Mouse (Mus musculus) intestine, postnatal 0 days (tissue): ENCODE results near the gene Cdca7l. TPM values are rescaled to one million over a fixed set of nuclear protein-coding genes. Genes with fewer than 3 reads are reported as not detected.
"Not testable (repeated sequence)": the region's sequence is repeated elsewhere in the genome, so short reads cannot be mapped to it uniquely, and the experiment has no call there.

Source experiments
- ATAC-seq: fragments of 200-750 bp; cut with Nextera tagmentation; 2 replicates; pipeline ENCODE4 v1.8.0; 2017; ENCODE audit warnings: mild to moderate bottlenecking, moderate TSS enrichment, moderate library complexity
- H3K27ac ChIP-seq: fragments of 300-500 bp; sonication (generic); 2 replicates; pipeline ENCODE4 v1.5.1; 2014; ENCODE audit warnings: mild to moderate bottlenecking, low read depth, low read length, moderate library complexity
- H3K27me3 ChIP-seq: fragments of 300-500 bp; sonication (generic); replicated peaks from 2 replicates; pipeline ENCODE4 v1.6.1; 2014; ENCODE audit warnings: low read length, mixed read lengths; ENCODE audit not compliant: control insufficient read depth, insufficient read depth
- H3K36me3 ChIP-seq: fragments of 300-500 bp; sonication (generic); 2 replicates; pipeline ENCODE4 v1.6.1; 2014; ENCODE audit warnings: mild to moderate bottlenecking, moderate library complexity; ENCODE audit not compliant: control insufficient read depth, insufficient read depth
- H3K4me1 ChIP-seq: fragments of 300-500 bp; sonication (generic); replicated peaks from 2 replicates; pipeline ENCODE4 v1.6.1; 2014; ENCODE audit warnings: antibody characterized with exemption, low read length, mixed read lengths; ENCODE audit not compliant: control insufficient read depth, insufficient read depth
- H3K4me2 ChIP-seq: fragments of 300-500 bp; sonication (generic); replicated peaks from 2 replicates; pipeline ENCODE4 v1.6.1; 2014; ENCODE audit warnings: low read depth, mild to moderate bottlenecking, moderate library complexity
- H3K4me3 ChIP-seq: fragments of 300-500 bp; sonication (generic); 2 replicates; pipeline ENCODE4 v1.5.1; 2014; ENCODE audit warnings: low read depth, low read length
- H3K9ac ChIP-seq: fragments of 300-500 bp; sonication (generic); 2 replicates; pipeline ENCODE4 v1.6.1; 2014; ENCODE audit warnings: mild to moderate bottlenecking, low read depth, low read length
- H3K9me3 ChIP-seq: fragments of 300-500 bp; sonication (generic); 2 replicates; pipeline ENCODE4 v1.6.1; 2016; ENCODE audit warnings: mixed run types; ENCODE audit not compliant: control insufficient read depth
- CTCF ChIP-seq: sonication (generic); IDR thresholded peaks from 2 replicates; pipeline ENCODE4 v1.5.1; 2016; ENCODE audit warnings: low read depth, mild to moderate bottlenecking, control low read depth, antibody characterized with exemption, moderate library complexity
- WGBS: fragments of 180-500 bp; shearing (Covaris S2); extraction: QIAGEN DNeasy Blood & Tissue Kit; methylation state at CpG from one replicate; pipeline ENCODE4 v1.1.7; 2014; 5-methylcytosine and 5-hydroxymethylcytosine counted together
- polyA plus RNA-seq: library from polyadenylated mRNA; unstranded; fragments of >200 nt; fragmentation: Nextera tagmentation; extraction: Ambion mirVana; gene quantifications from 2 replicates; pipeline ENCODE4 v1.2.1, GENCODE M21; 2015

Gene Cdca7l
- polyA plus RNA-seq: 8.1 and 8.2 TPM in 2 replicates

DNA sequence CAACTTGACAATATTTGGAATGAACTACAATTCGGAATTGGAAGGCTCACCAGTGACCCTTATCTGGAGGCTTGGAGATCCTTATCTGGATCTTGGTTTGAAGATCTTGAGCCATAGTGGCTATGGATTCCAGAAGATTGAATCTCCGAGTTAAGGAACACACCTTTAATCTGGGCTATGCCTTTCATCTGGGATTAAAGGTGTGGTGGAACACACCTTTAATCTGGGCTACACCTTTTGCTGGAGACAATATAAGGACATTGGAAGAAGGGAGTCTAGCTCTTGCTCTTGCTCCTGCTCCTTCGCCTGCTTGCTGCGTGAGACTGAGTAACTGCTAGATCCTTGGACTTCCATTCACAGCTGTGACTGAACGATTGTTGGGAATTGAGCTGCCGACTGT, at the start of gene Cdca7l:
Cdca7l (plus strand) TSS at position 301 of the 400 bp plus-strand sequence.
- H3K27ac ChIP-seq, H3K27me3 ChIP-seq, ATAC-seq, H3K9ac ChIP-seq, H3K36me3 ChIP-seq, H3K4me2 ChIP-seq, H3K9me3 ChIP-seq, H3K4me3 ChIP-seq, H3K4me1 ChIP-seq: not testable (repeated sequence)
- WGBS: no CpG with 5 or more reads among the region's 6 CpGs

DNA sequence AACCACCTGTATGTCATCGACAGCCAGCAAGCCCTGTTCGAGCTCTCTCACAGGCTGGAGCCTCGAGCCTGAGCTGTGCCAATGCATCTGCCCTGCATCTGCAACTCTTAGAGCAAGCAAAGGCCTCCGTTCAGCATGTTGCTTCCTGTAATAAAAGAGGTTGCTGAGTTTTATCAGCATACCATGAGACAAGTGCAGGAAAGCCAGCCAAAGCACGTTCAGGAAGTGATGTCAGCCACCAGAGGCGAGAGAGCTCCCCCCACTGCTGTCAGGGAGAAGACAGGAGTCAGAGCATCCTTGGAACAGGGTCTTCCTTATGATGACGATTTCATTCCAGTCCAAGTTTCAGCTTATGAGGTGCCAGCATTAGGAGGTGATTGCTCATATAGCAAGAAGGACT, 48.1 kb upstream of the Cdca7l start:
- ATAC-seq: no peak
- Histone ChIP-seq H3K27ac (no peak overlapping the region), H3K9ac (no peak overlapping the region), H3K4me1 (no peaks in the 10 kb centered on the region), H3K36me3 (no peaks in the 10 kb centered on the region), H3K4me2 (no peak overlapping the region), H3K27me3 (no peaks in the 10 kb centered on the region), H3K9me3 (no peaks in the 10 kb centered on the region), H3K4me3 (no peak overlapping the region)
- 48% methylated on average over 7 of the region's 7 CpGs for WGBS
- peak; percentile 35 for TF ChIP-seq CTCF

DNA sequence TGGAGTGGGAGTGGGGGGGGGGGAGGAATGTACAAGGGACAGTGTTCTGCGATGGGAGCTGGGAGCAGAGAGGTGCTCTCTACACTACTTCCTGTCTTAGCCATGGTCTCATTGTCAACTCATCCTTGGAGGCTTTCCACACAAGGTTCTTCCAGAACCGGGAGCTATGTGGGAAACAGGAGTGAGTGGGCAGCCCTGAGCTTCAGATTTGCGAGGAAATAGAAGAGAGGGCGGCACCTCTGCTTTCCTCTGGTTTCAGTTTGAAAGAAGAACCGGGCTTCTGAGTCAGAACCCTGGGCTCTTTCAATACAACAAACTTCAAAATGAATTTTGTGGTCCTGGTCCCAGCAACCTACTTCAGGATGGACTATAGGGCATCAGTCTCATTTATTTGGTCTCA, 43.7 kb upstream of the Cdca7l start:
- Histone ChIP-seq H3K9me3 (no peaks in the 10 kb centered on the region), H3K36me3 (no peaks in the 10 kb centered on the region), H3K4me2 (no peak overlapping the region), H3K9ac (no peak overlapping the region), H3K4me1 (no peaks in the 10 kb centered on the region), H3K4me3 (no peak overlapping the region), H3K27me3 (no peaks in the 10 kb centered on the region), H3K27ac (no peak overlapping the region)
- TF ChIP-seq CTCF: no peak
- WGBS: 79% methylated on average over 5 of the region's 5 CpGs
- no peak for ATAC-seq

DNA sequence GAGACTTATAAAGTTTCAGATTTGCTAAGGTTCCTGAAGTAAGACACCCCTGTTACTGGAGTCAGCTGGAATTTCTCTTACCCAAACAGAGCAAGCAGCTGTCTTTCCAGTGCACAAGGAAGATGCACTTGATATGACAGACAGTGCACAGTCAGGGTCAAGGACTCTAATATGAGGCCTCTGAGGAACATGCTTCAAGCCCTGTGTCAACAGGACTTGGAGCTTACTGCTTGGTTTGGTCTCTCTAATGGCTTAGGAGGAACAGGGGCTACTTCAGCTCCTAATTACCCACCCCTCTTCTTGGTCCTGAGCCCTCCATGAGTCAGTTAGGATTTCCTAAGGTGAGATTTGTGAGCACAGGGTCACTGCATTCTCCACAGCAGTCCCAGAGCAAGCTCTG, 43.2 kb upstream of the Cdca7l start:
- no peaks in the 10 kb centered on the region for H3K9me3 ChIP-seq
- H3K27me3 ChIP-seq: no peaks in the 10 kb centered on the region
- no peak for ATAC-seq
- no peak overlapping the region for H3K27ac ChIP-seq
- H3K4me2 ChIP-seq: no peak overlapping the region
- TF ChIP-seq CTCF: no peak
- H3K36me3 ChIP-seq: no peaks in the 10 kb centered on the region
- no peak overlapping the region for H3K4me3 ChIP-seq
- no peak overlapping the region for H3K9ac ChIP-seq
- H3K4me1 ChIP-seq: no peaks in the 10 kb centered on the region

DNA sequence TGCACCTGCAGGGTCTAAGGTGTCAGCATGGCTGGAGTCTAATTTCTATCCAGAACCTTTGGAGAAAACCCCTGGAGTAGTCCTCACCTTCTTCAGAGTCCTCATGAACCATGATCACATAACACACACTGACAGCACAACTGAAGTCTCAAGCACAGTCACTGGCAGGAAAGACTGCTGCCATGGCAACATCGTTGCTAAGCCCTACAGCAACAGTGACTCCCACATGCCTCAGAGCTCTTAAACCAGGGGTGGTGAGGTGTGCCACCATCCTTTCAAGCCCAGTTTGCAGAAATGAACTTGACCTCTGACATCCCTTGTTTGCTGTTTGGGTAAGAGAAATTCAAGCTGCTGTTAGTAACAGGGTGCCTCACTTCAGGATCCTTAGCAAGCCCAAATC, 42.4 kb upstream of the Cdca7l start:
- H3K36me3 ChIP-seq: no peaks in the 10 kb centered on the region
- H3K27ac ChIP-seq: no peak overlapping the region
- no peak for ATAC-seq
- no peaks in the 10 kb centered on the region for H3K4me1 ChIP-seq
- H3K9ac ChIP-seq: no peak overlapping the region
- no peaks in the 10 kb centered on the region for H3K27me3 ChIP-seq
- 46% methylated on average over 1 of the region's 1 CpGs for WGBS
- no peak overlapping the region for H3K4me2 ChIP-seq
- TF ChIP-seq CTCF: no peak
- H3K9me3 ChIP-seq: no peaks in the 10 kb centered on the region
- no peak overlapping the region for H3K4me3 ChIP-seq

DNA sequence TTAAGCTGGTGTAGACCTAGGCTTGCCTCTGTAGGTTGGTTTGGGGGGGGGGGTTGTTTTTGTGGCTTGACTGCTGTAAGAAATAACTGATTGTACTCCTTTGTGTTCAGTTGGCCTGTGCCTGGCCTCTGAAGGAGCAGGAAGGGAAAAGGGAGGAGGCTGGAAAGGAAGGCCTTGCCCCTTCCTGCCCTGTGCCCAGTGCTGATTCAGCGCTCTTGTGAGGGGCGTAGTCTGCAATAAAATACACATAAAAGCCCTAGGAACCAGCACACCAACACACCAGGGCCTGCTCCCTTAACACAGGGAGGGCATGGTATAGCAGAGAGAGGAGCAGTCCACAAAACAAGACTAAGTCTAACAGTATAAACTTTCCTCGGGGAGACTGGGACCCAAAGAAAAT, 40.8 kb upstream of the Cdca7l start:
- no peak overlapping the region for H3K9ac ChIP-seq
- WGBS: 36% methylated on average over 3 of the region's 3 CpGs
- H3K4me2 ChIP-seq: no peak overlapping the region
- TF ChIP-seq CTCF: no peak
- no peaks in the 10 kb centered on the region for H3K9me3 ChIP-seq
- H3K4me3 ChIP-seq: no peak overlapping the region
- H3K27ac ChIP-seq: no peak overlapping the region
- H3K4me1 ChIP-seq: no peaks in the 10 kb centered on the region
- no peaks in the 10 kb centered on the region for H3K36me3 ChIP-seq
- ATAC-seq: peak; percentile 61
- no peaks in the 10 kb centered on the region for H3K27me3 ChIP-seq

DNA sequence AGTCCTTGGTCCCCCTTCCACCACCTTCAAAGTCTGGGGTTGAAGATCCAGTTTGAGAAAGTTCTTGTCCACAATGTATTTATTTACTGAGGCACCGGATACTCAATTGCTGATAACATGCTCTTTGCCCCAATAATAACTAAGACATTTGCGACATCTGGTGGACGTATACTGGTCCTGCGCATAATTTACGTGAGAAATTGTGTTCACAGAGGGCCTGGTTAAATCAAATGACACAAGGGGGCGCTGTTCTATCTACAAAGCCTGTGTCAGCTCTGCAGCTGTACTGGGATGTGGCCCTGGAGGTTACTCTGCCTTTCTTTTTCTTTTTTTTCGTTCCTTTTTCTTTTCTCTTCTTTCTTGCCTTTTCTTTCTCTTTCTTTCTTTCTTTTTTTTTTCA, 39.2 kb upstream of the Cdca7l start:
- Histone ChIP-seq H3K9me3 (no peaks in the 10 kb centered on the region), H3K9ac (no peak overlapping the region), H3K27ac (no peak overlapping the region), H3K27me3 (no peaks in the 10 kb centered on the region), H3K36me3 (no peaks in the 10 kb centered on the region), H3K4me3 (no peak overlapping the region), H3K4me2 (no peak overlapping the region), H3K4me1 (no peaks in the 10 kb centered on the region)
- peak; percentile 92 for TF ChIP-seq CTCF
- 6% methylated on average over 7 of the region's 7 CpGs for WGBS
- peak; percentile 34 for ATAC-seq
